Mouse (Mus musculus) left cerebral cortex, postnatal 10 days (tissue): ENCODE data around the gene Il17rd. TPM values are rescaled to one million over a fixed set of nuclear protein-coding genes. Genes with fewer than 3 reads are reported as not detected.

Experiments
- DNase-seq, 2 experiments: peaks; one replicate each; pipeline ENCODE4 v3.0.0; 2021 to 2022; ENCODE audit warnings: low spot score in 2 of 2, mixed read lengths in 1 of 2; ENCODE audit errors: extremely low spot score in 1 of 2
- intact Hi-C: fragments of 180-260 bp; cut with DNase I; formaldehyde crosslinking; loops from one replicate; pipeline ENCODE4 v1.15.1; 2025
- total RNA-seq, 2 experiments: library from RNA; stranded (reverse); gene quantifications; 2 replicates each; pipeline ENCODE4 v1.2.3; 2021

The Il17rd gene
- total RNA-seq, 2 experiments from 2014 or later: 3.3 to 4.3 TPM

- intact Hi-C loops: loop anchor here (10.0 kb wide), 1 partner anchor 296 kb away; no protein-coding TSS in a partner anchor
- DNase-seq: no peak
These were observed 79.8 kb downstream of the Il17rd start for GRCm38 (mm10) chr14:27118546-27118945.

- intact Hi-C loops: no loop called here
- DNase-seq: no peak
These were observed 83.9 kb downstream of the Il17rd start for GRCm38 (mm10) chr14:27122646-27123045.

GRCm38 (mm10) chr14:27123543-27123942 lies 84.8 kb downstream of the Il17rd start:
- no peak for DNase-seq
- intact Hi-C loops: no loop called here

GRCm38 (mm10) chr14:27130031-27130430 lies 91.3 kb downstream of the Il17rd start:
- intact Hi-C loops: no loop called here
- no peak for DNase-seq

GRCm38 (mm10) chr14:27130676-27131075 lies 91.9 kb downstream of the Il17rd start:
- intact Hi-C loops: no loop called here

GRCm38 (mm10) chr14:27131521-27131920 lies 92.8 kb downstream of the Il17rd start:
- intact Hi-C loops: no loop called here
- DNase-seq: no peak

More at GRCm38 (mm10) chr14:27130676-27131075, 91.9 kb downstream of the Il17rd start:
- DNase-seq: no peak

GRCm38 (mm10) chr14:27138891-27139290 lies 100.2 kb downstream of the Il17rd start:
- DNase-seq: no peak
- intact Hi-C loops: no loop called here

- DNase-seq: no peak
- intact Hi-C loops: no loop called here
These were observed 101.2 kb downstream of the Il17rd start for GRCm38 (mm10) chr14:27139968-27140367.

GRCm38 (mm10) chr14:27141486-27141885 lies 102.7 kb downstream of the Il17rd start:
- intact Hi-C loops: no loop called here
- DNase-seq: no peak

GRCm38 (mm10) chr14:27142680-27143079 lies 103.9 kb downstream of the Il17rd start:
- no peak for DNase-seq
- intact Hi-C loops: no loop called here

- intact Hi-C loops: no loop called here
- DNase-seq: no peak
These were observed 106.7 kb downstream of the Il17rd start for GRCm38 (mm10) chr14:27145171-27146045.

- DNase-seq: no peak
- intact Hi-C loops: no loop called here
These were observed 109.0 kb downstream of the Il17rd start for GRCm38 (mm10) chr14:27147726-27148125.

- DNase-seq: no peak
- intact Hi-C loops: no loop called here
These were observed 110.7 kb downstream of the Il17rd start for GRCm38 (mm10) chr14:27149401-27149800.

- DNase-seq: no peak
- intact Hi-C loops: no loop called here
These were observed 111.4 kb downstream of the Il17rd start for GRCm38 (mm10) chr14:27150011-27150640.

GRCm38 (mm10) chr14:27151432-27151831 lies 112.7 kb downstream of the Il17rd start:
- intact Hi-C loops: no loop called here

GRCm38 (mm10) chr14:27155088-27155487 lies 116.3 kb downstream of the Il17rd start:
- DNase-seq: no peak
- intact Hi-C loops: no loop called here

More at GRCm38 (mm10) chr14:27151432-27151831, 112.7 kb downstream of the Il17rd start:
- DNase-seq: no peak

- intact Hi-C loops: no loop called here
- DNase-seq: no peak
These were observed 117.3 kb downstream of the Il17rd start for GRCm38 (mm10) chr14:27156032-27156431.
